Mouse (Mus musculus) liver, embryonic 14.5 days (tissue): ENCODE results near the gene Rbm4.

ENCODE experiments used
- CTCF ChIP-seq: IDR thresholded peaks from 2 replicates; pipeline ENCODE4 v1.5.1; 2016; ENCODE audit warnings: antibody characterized with exemption, low read depth, control low read depth
- EP300 ChIP-seq: IDR thresholded peaks from 2 replicates; pipeline ENCODE4 v1.6.1; 2016; ENCODE audit warnings: antibody characterized with exemption, low read depth

DNA sequence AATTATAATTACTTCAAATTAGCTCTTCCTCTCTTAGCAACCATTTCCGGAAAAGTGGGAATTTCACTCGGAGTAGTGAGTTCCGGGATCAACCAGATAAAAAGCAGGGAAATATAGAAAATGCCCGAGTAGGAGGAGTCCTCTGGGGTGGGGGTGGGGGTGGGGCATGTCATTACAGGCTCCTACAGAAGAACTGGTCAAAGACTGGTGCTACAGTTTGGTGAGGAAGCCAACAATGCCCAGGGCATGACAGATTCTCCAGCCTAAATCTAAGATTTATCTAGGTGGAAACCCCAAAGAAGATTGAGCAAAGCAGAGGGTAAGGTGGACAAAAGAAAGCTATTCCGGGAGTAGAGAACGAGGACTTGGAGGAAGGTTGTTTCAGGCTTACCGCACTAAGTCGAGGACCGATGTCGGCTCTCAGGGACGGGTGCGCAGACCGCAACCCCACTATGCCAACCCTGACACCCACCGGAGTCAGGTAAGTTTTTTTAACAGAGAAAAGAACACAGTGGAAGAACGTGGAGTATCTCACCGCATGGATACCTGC, 345 bp downstream of the Rbm4 start:
- TF ChIP-seq CTCF (no peak), EP300 (no peak)
